Mouse (Mus musculus) forelimb bud, embryonic 11.5 days (tissue): ENCODE results near the gene Zranb3.
"Not testable (repeated sequence)": the region's sequence is repeated elsewhere in the genome, so short reads cannot be mapped to it uniquely, and the experiment has no call there.

ENCODE experiments used
- DNase-seq: peaks from one replicate; pipeline ENCODE4 v3.0.0-alpha.2; 2012; ENCODE audit warnings: low read depth, low spot score

Zranb3 gene

DNA sequence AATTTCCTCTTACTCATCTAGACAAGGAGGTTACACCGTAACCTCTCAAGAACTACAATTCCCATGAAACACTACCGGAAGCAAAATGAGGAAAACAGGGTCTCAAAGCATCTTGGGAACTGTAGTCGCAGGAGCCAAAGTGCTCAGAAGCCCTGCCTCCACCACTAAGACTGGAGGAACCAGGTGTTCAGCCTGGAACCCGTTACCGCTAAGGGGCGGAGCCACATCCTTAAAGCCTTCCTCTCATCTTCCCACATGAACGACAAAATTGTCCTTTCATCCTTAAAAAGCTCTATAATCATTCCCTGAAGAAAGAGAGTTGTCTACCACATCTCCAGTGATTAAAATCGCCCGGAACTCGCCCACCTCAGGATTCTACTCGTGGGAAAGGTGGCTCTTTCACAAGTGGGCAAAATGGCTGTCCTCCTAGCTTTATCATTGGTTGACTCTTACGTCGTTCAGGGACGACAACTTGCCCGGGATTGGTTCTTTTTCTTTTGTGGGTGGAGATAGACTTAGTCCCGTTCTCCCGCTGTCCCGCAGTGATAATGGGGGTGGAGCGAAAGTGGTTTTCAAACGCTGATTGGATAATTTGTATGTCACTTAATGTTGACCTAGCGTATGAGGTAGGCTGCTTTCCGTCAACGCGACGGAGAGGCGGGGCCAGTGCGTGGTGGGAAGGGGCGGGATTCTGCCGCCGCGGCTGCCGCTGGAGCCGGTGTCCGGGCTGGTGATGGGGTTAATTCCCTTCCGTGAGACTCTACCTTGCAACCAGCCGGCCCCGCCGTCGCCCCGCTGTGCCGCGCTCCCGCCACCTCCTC, at the start of gene Zranb3, which contains the start of gene R3hdm1:
Zranb3 (minus strand) TSS at position 407 of the 821 bp plus-strand sequence.
R3hdm1 (plus strand) TSS at position 661 of the 821 bp plus-strand sequence.
- peak; percentile 100 for DNase-seq

DNA sequence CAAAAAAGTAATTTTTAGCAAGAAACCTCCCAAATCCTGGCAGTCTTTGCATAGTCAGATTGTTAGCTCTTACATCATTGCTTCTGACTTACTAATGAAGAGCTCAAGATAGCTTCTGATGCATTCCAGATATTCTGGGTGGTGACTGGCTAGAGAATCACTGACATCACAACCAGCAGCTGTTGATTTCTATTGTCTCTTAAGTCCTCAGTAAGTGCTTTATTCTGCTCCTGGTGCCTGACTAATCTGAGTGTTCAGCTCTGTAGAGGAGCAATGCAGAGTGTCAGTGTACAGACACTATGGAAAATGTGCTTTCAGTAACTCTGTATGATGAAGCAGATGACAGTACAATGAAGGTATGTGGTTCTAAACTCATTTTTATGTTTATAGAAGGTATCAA, 38.9 kb upstream of the Zranb3 start:
- DNase-seq = no peak

DNA sequence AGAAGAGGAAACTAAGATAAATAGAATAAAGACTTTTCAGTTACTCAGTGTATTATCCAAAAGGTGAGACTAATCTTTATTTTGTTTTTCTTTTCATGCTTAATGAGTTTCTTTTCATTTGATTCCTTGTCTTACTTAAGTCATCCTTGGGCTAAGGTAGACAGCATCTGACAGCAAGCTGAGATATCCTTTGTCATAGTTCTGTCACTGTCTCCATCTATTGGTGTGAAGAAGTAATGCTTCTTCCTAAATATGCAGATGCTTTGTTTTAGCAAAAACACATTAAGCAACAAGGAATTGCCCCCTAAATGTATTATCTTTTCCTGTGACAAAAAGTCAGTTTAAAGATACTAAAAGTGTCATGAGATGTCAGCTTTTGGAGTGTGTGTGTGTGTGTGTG, 38.2 kb upstream of the Zranb3 start:
- no peak for DNase-seq

DNA sequence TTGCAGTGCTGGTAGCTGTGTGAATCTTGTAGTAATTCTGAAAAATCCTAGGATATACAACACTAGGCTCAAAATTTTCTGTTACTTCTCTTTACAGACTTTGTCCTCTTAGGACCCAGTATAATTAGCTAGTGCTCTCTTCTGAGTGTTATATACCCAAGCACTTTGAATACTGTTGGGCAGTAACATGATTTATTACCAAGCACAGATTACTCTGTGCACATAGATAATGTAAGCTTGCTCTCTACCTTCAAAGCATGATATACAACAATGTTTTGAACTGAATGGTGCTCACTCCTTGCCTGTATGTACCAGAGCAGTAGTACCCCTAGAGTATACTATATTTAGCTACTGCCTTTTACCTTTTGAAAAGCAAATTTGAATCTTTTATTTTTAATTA, 33.4 kb upstream of the Zranb3 start:
- not testable (repeated sequence) for DNase-seq

DNA sequence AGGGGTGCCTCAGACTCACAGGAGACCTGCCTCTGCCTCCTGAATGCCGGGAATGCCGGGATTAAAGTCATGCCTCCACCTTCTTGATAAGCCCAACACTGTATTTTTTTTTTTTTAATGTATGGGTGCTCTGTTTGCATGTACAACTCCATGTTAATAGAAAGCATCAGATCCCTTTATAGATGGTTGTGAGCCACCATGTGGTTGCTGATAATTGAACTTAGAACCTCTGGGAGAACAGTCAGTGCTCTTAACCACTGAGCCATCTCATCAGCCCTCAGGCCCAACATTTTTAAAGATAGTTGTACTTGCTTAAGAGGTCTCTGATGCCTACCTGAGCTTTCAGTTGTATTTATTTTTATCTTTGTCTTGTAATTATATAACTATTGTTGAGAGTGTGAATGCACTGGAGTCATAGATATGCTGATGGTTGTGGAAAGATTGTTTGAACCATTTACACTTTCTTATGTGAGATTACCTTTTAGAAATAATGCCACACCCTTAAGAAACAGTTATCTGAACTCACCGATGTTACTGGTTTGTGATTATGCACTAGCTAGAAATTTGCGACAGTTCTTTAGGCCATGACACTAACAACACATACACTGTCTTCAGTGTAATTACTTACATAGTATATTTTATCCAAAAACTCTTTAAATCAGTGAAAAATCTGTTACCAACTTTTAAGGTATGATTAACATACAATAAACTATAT, 18.2 kb upstream of the Zranb3 start:
- DNase-seq = no peak

DNA sequence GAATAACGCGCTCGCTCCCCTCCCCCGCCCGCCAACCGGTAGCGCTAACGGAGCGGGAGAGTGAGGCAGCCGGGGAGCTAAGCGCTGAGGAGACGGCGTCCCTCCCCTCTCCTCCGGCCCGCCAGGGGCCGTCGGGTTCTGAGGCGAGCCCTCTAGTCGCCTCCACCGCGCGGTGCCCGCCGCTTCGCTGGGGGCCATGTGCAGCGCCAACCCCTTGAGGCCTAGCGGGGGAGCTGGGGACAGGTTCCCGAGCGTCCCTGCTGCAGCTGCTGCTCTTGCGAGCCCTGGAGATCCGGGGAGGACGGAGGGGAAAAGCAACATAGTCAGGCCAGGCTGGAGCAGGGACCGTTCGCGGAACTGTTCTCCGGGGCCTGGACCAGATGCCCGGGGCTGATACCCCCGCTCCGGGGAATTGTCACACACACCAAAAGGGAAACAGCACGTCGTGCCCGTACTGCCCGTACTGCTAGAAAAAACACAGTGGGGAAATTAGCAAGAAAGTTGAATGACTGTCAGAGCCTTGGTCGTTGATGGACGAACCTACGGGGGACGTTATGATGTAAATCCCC, 757 bp upstream of the Zranb3 start:
- peak; percentile 38 for DNase-seq

DNA sequence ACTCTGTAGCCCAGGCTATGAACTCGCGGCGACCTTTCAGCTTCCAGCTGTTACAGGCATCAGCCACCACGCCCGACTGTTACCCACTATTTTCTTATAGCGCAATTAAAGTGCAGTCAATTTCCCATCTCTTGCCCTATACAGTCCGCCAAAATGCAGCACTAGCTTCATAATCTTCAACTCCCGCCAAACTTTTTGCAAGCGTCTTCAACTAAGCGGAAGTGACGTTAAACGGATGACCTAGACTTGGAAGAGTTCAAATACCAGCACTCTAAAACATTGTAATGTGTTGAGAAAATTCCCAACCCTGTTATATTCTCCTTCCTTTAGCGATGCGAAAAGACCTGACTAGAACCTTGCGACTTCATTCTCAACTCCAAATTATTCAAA, 601 bp downstream of the Zranb3 start:
- no peak for DNase-seq

DNA sequence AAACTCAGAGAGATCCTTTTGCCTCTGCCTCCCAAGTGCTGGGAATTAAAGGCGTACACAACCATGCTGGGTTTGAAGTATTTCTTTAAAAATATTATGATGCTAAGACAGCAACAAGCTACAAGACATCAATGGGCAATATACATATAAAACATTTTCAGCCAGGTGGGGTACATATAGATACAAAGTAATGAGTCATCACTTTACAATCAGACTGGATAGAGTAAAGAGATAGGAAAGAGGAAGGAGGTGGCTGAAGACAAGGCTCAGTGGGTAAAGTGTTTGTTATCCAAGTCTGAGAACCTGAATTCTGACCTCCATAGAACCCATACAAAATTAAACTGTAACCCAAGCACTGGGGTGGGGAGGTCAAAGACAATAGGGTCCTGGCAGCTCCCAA, 4.5 kb downstream of the Zranb3 start:
- no peak for DNase-seq

DNA sequence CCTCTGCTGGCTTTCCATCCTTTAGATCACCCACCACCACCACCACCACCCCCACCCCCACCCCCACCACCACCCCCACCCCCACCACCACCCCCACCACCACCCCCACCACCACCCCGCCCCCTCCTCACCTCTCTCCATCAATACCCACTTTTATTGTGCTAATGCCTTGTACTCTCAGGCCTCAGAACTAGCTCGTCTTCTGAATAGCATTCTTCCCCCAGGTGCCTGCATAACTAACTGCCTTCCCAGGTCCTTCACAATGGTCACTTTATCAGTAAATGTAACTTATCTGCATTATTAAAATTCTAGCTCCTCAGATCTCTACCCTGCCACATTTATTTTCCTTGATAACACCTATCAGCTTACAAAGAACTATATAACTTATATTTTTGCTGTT, 8.2 kb downstream of the Zranb3 start:
- no peak for DNase-seq

DNA sequence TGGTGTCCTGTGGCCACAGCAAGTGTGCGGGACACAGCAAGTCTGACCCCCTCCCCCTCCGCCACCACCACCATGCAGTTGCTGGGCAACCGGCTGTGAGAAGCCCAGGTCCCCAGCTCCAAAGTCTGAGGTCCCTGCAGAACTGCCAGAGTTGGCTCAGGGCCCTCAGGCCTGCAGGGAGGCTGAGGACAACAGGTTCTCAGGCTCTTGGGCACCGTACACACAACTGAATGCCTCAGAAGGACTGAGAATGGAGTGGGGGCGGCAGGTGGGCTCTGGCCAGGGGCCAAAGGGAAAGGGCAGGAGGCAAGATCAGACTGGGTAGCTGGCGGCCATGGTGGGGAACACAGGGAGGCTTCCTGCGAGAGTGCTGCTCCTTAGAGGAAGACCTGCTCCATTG, 20.0 kb downstream of the Zranb3 start:
- DNase-seq = no peak

DNA sequence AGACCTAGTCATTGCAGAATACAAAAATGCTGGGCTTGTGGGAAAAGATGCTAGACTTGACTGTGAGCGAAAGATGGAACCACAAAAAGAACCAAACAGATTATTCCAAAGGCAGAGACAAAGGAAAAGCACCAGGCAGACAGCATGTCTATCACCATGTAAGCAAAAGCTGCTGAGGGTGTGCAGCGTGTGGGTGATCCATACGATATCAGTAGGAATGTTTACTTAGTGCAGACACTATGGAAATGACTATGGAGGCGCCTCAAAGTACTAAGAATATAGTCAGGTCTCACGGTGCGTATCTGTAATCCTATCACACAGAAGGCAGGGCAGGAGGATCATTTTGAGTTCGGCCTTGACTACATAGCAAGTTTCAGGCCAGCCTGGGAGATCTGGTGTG, 21.0 kb downstream of the Zranb3 start:
- no peak for DNase-seq

DNA sequence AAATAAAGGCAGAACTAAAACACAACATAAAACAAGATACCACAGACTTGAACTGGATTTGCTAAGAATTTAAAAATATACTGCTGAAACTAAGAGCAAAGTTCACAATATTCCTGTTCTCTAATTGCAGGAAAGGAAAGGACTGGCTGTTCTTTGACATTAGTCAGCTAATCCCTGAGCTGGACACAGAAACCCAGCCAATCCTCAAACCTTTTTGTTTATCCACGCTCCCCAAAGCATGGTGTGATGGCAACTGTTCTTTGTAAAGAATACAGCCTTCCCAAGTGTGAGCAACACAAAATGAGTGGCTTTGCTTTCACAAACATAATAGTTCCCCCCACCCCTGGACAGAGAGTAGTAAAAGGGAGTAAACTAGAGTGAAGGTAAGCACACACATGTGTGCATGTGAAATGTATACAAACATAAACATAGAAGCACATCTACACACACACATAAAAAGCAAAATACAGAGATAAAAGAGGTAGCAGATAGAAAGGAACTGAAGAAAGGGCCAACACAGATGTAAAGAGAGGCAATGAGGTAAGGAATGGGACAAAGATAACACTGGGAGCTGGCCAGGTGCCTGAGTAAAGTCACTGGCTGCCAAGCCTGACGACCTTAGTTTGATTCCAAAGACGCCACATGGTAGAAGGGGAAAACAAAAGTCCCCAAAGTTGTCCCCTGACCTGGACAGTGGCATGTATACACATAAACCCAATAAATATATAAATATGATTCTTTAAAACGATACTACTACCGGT, 21.7 kb downstream of the Zranb3 start:
- DNase-seq = no peak

DNA sequence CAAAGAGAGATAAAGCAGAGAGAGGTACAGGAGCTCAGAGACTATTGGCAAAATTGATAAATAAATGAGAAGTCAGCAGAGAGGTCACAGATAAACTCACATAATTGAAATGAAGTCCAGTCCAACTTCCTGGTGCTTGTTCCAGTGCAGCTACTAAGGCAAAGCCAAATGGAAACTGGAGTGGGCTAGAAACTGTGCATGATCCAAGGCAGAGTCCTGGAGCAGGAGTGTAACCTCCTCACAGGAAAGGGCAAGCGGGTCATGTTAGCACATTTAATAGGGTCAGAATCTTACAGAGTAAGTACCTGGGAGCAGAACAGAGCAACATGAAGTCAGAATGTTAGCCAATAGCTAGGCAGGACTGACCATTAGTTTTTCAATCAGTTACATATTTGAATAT, 24.2 kb downstream of the Zranb3 start:
- no peak for DNase-seq

DNA sequence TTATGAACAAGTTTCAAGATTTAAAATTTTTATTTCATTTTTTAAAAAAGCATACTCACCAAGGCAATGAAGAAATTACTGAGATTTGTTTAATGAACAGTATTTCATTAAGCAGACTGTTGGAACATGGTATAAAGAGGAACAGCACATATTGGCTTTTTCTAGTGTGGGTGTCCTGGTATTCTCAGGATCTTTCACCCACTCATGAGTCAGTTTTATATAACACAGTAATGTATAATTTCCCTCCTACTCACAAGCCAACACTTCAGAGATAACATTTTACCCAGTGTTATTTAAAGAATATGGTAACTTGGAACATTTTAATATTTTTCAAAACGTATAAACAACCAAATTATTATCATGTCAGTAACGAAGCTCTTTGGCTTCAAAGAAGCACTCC, 25.1 kb downstream of the Zranb3 start:
- no peak for DNase-seq

DNA sequence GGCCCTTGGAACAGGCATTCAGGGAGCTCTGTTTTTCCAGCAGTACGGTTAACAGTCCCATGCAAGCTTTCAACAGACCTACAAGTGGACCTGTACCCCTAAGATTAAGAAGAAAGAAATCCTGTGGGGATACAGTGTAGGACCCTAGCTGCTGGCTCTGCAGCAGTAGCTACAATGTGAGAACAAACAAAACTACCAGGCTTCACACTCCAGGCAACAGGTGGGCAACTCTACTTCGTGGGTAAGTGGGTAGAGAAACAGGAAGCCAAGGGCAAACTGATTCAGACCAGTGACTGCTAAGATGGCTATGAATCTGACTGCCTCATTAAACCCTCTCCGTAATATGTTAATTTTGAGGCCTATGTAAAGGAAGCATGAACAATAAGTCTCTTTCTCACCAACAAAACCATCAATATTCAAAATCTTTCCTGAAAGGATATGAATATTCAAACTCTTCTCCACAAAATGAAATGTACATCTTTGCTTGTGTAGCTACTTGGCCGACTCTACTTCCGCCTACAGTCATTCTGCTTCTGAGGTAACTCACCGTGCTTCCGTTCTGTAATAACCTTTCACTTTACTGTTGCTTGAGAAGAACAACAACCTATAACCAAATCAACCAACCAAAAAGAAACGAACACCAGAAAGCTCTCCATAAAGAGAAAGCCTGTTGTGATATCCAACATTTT, 25.9 kb downstream of the Zranb3 start:
- DNase-seq = no peak

DNA sequence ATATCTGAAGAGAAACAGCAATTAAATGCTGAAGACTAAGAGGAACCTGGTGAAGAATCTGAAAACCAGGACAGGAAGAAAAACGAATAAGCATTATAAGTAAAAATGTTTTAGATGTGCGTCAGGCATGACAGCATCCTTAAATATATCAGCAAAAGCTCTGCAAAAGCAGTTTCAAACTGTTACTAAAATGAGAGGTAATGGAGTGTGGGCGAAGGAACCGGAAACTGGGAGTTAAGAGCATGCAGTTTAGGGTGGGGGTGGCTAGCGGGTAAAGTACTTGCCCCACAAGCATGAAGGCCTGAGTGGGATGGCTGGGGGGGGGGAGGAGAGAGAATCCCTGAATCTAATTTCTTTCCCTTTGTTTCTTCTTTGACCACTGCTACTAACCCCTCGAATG, 29.8 kb downstream of the Zranb3 start:
- DNase-seq = no peak

DNA sequence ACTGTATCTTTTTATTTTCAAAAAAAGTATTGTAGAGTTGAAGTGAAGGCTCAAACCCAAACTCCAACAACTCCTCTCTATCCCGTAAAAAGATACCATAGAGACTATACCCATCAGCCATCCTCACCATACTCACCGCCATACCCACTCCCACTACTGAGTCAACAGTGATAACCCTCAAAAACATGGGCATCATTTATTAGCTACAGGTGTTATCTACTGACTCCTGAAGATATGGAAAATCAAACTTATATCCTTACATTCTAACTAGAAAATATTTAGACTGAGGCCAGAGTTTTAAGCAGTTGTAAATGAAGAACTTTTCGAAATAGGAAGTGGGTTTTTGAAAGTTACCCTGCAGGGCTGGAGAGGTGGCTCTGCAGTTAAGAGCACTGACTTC, 32.8 kb downstream of the Zranb3 start:
- DNase-seq = no peak

DNA sequence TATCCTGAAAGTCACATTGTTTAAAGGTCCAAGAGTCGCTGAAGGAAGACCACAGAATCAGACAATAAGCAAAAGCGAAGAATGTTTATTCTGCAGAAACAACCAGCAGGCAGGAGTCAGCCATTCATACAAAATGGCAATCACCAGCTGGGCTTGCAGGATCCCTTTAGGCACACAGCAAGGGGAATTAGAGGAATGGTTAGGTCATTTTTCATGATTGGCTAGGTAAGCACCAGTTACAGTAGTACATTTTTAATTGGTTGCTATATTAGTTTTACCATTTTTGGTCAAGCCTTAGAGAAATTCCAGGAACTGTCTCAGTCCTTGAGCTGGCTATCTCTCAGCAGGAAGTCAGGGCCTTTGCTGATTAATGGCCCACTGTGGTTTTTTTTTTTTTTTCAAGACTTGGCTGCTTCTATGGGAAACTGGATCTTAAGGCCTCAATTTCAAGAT, 33.9 kb downstream of the Zranb3 start:
- no peak for DNase-seq

DNA sequence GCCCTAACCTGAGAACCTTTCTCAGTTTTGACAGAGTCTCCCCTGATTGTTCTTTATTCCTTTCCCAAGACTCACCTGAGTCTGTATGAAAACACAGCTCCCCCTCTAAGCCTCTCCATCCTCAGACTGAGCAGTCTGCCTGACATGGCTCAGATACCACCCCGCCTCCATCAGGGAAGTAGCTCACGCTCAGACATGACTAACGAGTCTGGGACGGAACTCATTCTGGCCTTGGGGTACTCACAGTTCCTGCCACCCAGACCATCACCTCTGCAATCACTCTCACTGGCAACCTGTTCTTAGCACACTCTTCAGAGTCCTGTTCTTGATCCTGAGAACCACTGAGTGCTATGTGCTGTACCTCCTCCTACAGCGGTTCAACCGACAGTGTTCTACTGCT, 38.1 kb downstream of the Zranb3 start:
- no peak for DNase-seq

DNA sequence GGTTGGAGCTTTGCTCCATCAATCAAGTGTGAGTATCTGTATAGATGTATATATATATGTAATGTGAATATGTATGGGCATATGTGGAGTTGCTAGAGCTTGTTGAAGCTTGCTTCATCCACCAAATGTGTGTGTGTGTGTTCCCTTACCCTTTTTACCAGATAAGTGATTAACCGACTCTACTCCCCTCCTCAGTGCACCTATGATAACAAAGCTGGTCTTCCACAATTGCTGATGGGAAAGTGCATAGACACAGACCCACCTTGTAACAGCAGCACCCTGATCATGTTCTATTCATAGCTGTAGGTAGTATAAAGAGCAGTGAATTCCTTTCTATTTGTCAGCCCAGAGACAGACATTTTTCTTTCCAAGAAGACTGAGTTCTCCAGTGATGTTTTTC, 40.7 kb downstream of the Zranb3 start:
- DNase-seq = no peak

DNA sequence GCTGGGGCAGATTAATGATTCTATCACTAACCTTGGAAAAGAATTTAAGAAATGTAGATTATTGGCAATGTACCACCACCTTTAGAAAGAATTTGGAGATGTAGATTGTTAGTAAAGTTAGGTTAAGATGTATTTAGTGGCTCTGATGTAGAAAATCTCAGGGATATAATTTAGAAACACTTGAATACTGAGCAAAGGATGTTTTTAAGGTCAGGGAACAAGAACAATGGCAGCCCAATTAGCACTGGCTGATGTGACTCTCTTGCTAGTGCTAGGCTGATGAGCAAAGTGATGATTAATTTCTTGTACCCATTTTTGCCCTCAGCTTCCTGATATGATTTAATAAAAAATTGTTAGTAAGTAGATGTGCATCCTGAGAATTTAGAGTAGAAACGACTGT, 41.4 kb downstream of the Zranb3 start:
- no peak for DNase-seq
